ENCODE assay signal across 11 mouse cellular contexts in the genomic region with DNA sequence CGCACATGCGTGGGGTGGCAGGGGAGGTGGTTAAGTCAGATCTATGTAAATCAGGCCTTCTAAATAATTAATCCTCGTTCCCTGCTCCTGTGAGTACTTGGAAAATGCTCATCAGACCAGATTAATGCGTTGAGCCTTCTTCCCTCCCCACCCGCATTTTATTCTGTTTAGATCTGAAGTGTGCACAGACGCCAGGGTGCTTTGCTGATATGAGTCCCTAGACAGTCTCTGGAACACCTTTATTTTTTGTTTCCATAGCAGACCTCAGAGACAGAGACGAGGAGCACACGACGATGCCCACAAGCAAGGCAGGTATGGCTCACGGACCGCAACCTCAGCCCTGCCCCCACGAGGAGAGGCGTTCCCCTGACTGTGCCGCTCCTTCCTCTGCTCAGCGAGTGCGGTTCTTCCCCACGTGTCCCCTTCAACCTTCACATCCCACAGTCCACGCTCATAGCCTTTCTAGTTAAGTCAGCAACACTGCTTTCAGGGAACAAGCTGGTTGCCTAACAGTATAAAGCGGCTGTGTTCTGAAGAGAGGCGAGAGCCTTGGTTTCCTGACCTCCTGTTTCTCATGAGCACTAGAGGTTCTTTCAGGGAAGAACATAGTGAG. TPM values are rescaled to one million over a fixed set of nuclear protein-coding genes. Genes with fewer than 3 reads are reported as not detected.
A peak's percentile ranks its signal among the peaks of the same experiment; 100 is the strongest.
DNase-seq lines count a peak whose midpoint lies in the region; ATAC-seq and TF ChIP-seq lines count a peak whose summit lies in the region.
"Had no signal": no experiment of that assay in that cellular context is flagged by ENCODE, and none has a peak within 500 bp of the region (broad histone marks: within the 10 kb centered on the region; RNA-seq: fewer than 3 reads in every experiment).

No protein-coding gene starts in this region.

- WGBS in kidney, embryonic 14.5 days = 35% methylated on average over 20 of the region's 20 CpGs
- 43% methylated on average over 20 of the region's 20 CpGs for WGBS in forebrain, embryonic 13.5 days
- 37% methylated on average over 20 of the region's 20 CpGs for WGBS in midbrain, postnatal 0 days

- peak overlapping the region; percentile 23; the same call in 1 of the 2 replicates for H3K9ac ChIP-seq in kidney, embryonic 14.5 days (ENCODE audit: low read depth, low read length)
- no peak overlapping the region for H3K9ac ChIP-seq in forebrain, embryonic 13.5 days
- 0 out of 2 replicates have a peak overlapping the region, but pooled peaks have one; percentile 29 for H3K9ac ChIP-seq in midbrain, postnatal 0 days (replicated peaks; ENCODE audit: low read length, poor library complexity, severe bottlenecking)
- H3K9ac ChIP-seq: midbrain, embryonic 12.5 days had no signal

- H3K9me3 ChIP-seq in kidney, embryonic 14.5 days (ENCODE audit: control insufficient read depth, low read length) = no peaks in the 10 kb centered on the region
- H3K9me3 ChIP-seq in forebrain, embryonic 13.5 days (replicated peaks) = no peaks in the 10 kb centered on the region
- H3K9me3 ChIP-seq in midbrain, postnatal 0 days (ENCODE audit: low read length) = no peaks in the 10 kb centered on the region
- H3K9me3 ChIP-seq: midbrain, embryonic 12.5 days had no signal

- TF ChIP-seq CTCF in midbrain, postnatal 0 days (IDR thresholded peaks at IDR 0.05) = no peak

- no peaks in the 10 kb centered on the region for H3K36me3 ChIP-seq in kidney, embryonic 14.5 days (ENCODE audit: control insufficient read depth, insufficient read depth, low read length)
- no peaks in the 10 kb centered on the region for H3K36me3 ChIP-seq in forebrain, embryonic 13.5 days (ENCODE audit: poor library complexity, severe bottlenecking)
- no peaks in the 10 kb centered on the region for H3K36me3 ChIP-seq in midbrain, postnatal 0 days (ENCODE audit: insufficient read depth, low read length)
- H3K36me3 ChIP-seq: midbrain, embryonic 12.5 days had no signal

- ATAC-seq in kidney, embryonic 14.5 days (ENCODE audit: low FRiP score, low TSS enrichment) = no peak
- ATAC-seq in forebrain, embryonic 13.5 days = no peak
- ATAC-seq in midbrain, postnatal 0 days (ENCODE audit: low FRiP score) = peak; percentile 58; the same call in 1 of the 2 replicates
- no peak for ATAC-seq in erythroid progenitor cell, adult 5-6 weeks (replicated peaks; ENCODE audit: low FRiP score, poor library complexity, severe bottlenecking)

- peak overlapping the region; percentile 17; the same call in 1 of the 2 replicates for H3K4me2 ChIP-seq in kidney, embryonic 14.5 days (replicated peaks; ENCODE audit: low read depth, low read length)
- H3K4me2 ChIP-seq in forebrain, embryonic 13.5 days = 0 out of 2 replicates have a peak overlapping the region, but pooled peaks have one; percentile 1
- H3K4me2 ChIP-seq in midbrain, postnatal 0 days (ENCODE audit: low read depth, low read length, poor library complexity, severe bottlenecking) = peak overlapping the region; percentile 34
- H3K4me2 ChIP-seq: midbrain, embryonic 12.5 days had no signal

- no peaks in the 10 kb centered on the region for H3K4me1 ChIP-seq in kidney, embryonic 14.5 days (ENCODE audit: control insufficient read depth, insufficient read depth, low read length)
- H3K4me1 ChIP-seq in forebrain, embryonic 13.5 days = no peaks in the 10 kb centered on the region
- no peaks in the 10 kb centered on the region for H3K4me1 ChIP-seq in midbrain, postnatal 0 days (ENCODE audit: insufficient read depth, low read length)
- H3K4me1 ChIP-seq: midbrain, embryonic 12.5 days had no signal

- no peak overlapping the region for H3K27ac ChIP-seq in kidney, embryonic 14.5 days (ENCODE audit: low read depth, low read length)
- H3K27ac ChIP-seq in forebrain, embryonic 13.5 days = no peak overlapping the region
- H3K27ac ChIP-seq in midbrain, postnatal 0 days (ENCODE audit: low read depth, low read length) = no peak overlapping the region
- H3K27ac ChIP-seq: midbrain, embryonic 12.5 days had no signal

- no peak overlapping the region for H3K4me3 ChIP-seq in kidney, embryonic 14.5 days (ENCODE audit: low read length)
- H3K4me3 ChIP-seq in forebrain, embryonic 13.5 days = no peak overlapping the region
- 0 out of 2 replicates have a peak overlapping the region, but pooled peaks have one; percentile 8 for H3K4me3 ChIP-seq in midbrain, postnatal 0 days (ENCODE audit: low read depth, low read length)
- H3K4me3 ChIP-seq: midbrain, embryonic 12.5 days had no signal

- peaks cover 4% of the 10 kb centered on the region; the same call in 1 of the 2 replicates for H3K27me3 ChIP-seq in kidney, embryonic 14.5 days (ENCODE audit: control insufficient read depth, insufficient read depth, low read length)
- no peaks in the 10 kb centered on the region for H3K27me3 ChIP-seq in forebrain, embryonic 13.5 days
- no peaks in the 10 kb centered on the region for H3K27me3 ChIP-seq in midbrain, postnatal 0 days (ENCODE audit: insufficient read depth, low read length)

- no peak for DNase-seq in kidney, adult 9 months
- peak; percentile 37 for DNase-seq in T-cell, adult 2 months (ENCODE audit: low spot score)
- DNase-seq in midbrain, postnatal 0 days (ENCODE audit: low spot score) = peak; percentile 1
- no peak for DNase-seq in adrenal gland, adult 2 months
- no peak for DNase-seq in thymus, adult 18-20 months
- DNase-seq: cerebellum, adult 8-10 months had no signal

RNA-seq across cellular contexts. Expression of a gene that starts 14.5 kb away (rescaled TPM):
- not detected in 2 replicates for polyA plus RNA-seq in kidney, embryonic 14.5 days (2014; fragmentation: Nextera tagmentation; extraction: Ambion mirVana)
- polyA plus RNA-seq in forebrain, embryonic 13.5 days (2015; fragmentation: Nextera tagmentation; extraction: Ambion mirVana) = not detected in 2 replicates
- 1.4 and 1.8 TPM in 2 replicates for total RNA-seq in midbrain, postnatal 0 days (2014; rRNA removed)
- 1.4 and 1.5 TPM in 2 replicates for polyA plus RNA-seq in midbrain, postnatal 0 days (2015; fragmentation: Nextera tagmentation; extraction: Ambion mirVana)
- not detected in 2 replicates for total RNA-seq in erythroid progenitor cell, adult 5-6 weeks (2015; ENCODE audit: low replicate concordance)
- not detected in 2 replicates for total RNA-seq in erythroid progenitor cell, adult 5-6 weeks (2017; ENCODE audit: low replicate concordance)
- total RNA-seq in adrenal gland, adult 2 months (2021) = under 1 TPM in 1 of 2 experiments, not detected in 1; 0.28 TPM
- polyA plus RNA-seq in adrenal gland, adult 2 months (2012; rRNA removed) = 0.07 TPM in 1 of 2 replicates, not detected in the other
- total RNA-seq: left cerebral cortex, postnatal 14 days had no signal
- polyA plus RNA-seq: midbrain, embryonic 12.5 days had no signal

RNA-seq across cellular contexts. Expression of a gene that starts 42.8 kb away (rescaled TPM):
- 0.70 and 1.1 TPM in 2 replicates for polyA plus RNA-seq in kidney, embryonic 14.5 days (2014; fragmentation: Nextera tagmentation; extraction: Ambion mirVana)
- polyA plus RNA-seq in forebrain, embryonic 13.5 days (2015; fragmentation: Nextera tagmentation; extraction: Ambion mirVana) = 2.1 TPM in 2 replicates
- 7.7 and 9.2 TPM in 2 replicates for total RNA-seq in midbrain, postnatal 0 days (2014; rRNA removed)
- polyA plus RNA-seq in midbrain, postnatal 0 days (2015; fragmentation: Nextera tagmentation; extraction: Ambion mirVana) = 2.9 and 3.6 TPM in 2 replicates
- not detected in 2 replicates for total RNA-seq in erythroid progenitor cell, adult 5-6 weeks (2015; ENCODE audit: low replicate concordance)
- total RNA-seq in erythroid progenitor cell, adult 5-6 weeks (2017; ENCODE audit: low replicate concordance) = not detected in 2 replicates
- total RNA-seq in adrenal gland, adult 2 months (2021) = 10 to 100 TPM; 19.5 to 47.0 TPM
- polyA plus RNA-seq in adrenal gland, adult 2 months (2012; rRNA removed) = 63.8 and 85.1 TPM in 2 replicates

Comparison
In these comparisons a context has a peak if more than half of its experiments do, and no peak if none do; other contexts are left out.
1. DNase-seq: peak in T-cell, adult 2 months (single experiment) and midbrain, postnatal 0 days (single experiment); none in kidney, adult 9 months (single experiment), adrenal gland, adult 2 months (single experiment) and thymus, adult 18-20 months (0 of 2).
2. RNA of a gene that starts 42.8 kb away (polyA plus RNA-seq): 63.8 to 85.1 TPM in adrenal gland, adult 2 months; 2.9 to 3.6 TPM in midbrain, postnatal 0 days, 2.1 TPM in forebrain, embryonic 13.5 days and 0.70 to 1.1 TPM in kidney, embryonic 14.5 days; every median in the first group is over 10 times any median in the second.
3. Peak in every context shown above with its lines, with median percentiles within 50 percentile points of each other: H3K4me2 ChIP-seq.